ENCODE assay signal across 8 mouse cellular contexts in genomic region chr1:191324733-191325590, GRCm38 (mm10). TPM values are rescaled to one million over a fixed set of nuclear protein-coding genes. Genes with fewer than 3 reads are reported as not detected.
DNase-seq lines count a peak whose midpoint lies in the region; ATAC-seq and TF ChIP-seq lines count a peak whose summit lies in the region.

No protein-coding gene starts in this region.

- peaks cover 22% of the 10 kb centered on the region for H3K4me1 ChIP-seq in lung, embryonic 16.5 days (replicated peaks; ENCODE audit: control insufficient read depth, insufficient read depth, low read length)
- peaks cover 29% of the 10 kb centered on the region for H3K4me1 ChIP-seq in forebrain, embryonic 12.5 days
- peaks cover 12% of the 10 kb centered on the region; the same call in 1 of the 2 replicates for H3K4me1 ChIP-seq in limb, embryonic 14.5 days (ENCODE audit: control insufficient read depth, insufficient read depth, low read length)
- peaks cover 20% of the 10 kb centered on the region for H3K4me1 ChIP-seq in neural tube, embryonic 14.5 days (ENCODE audit: control insufficient read depth, insufficient read depth, low read length)

- peak overlapping the region; percentile 53; the same call in 1 of the 2 replicates for H3K27ac ChIP-seq in lung, embryonic 16.5 days (ENCODE audit: low read length)
- peak overlapping the region; percentile 67; the same call in 1 of the 2 replicates for H3K27ac ChIP-seq in forebrain, embryonic 12.5 days
- no peak overlapping the region for H3K27ac ChIP-seq in limb, embryonic 14.5 days (replicated peaks; ENCODE audit: low read depth, low read length)
- H3K27ac ChIP-seq in neural tube, embryonic 14.5 days (ENCODE audit: low read depth, low read length), result peak overlapping the region; percentile 56; the same call in 1 of the 2 replicates

- 77% methylated on average over 7 of the region's 7 CpGs for WGBS in lung, embryonic 16.5 days
- 86% methylated on average over 7 of the region's 7 CpGs for WGBS in forebrain, embryonic 12.5 days
- 87% methylated on average over 7 of the region's 7 CpGs for WGBS in limb, embryonic 14.5 days
- 86% methylated on average over 7 of the region's 7 CpGs for WGBS in neural tube, embryonic 14.5 days

- H3K9ac ChIP-seq in lung, embryonic 16.5 days (ENCODE audit: low read length), result peak overlapping the region; percentile 46; the same call in 1 of the 2 replicates
- H3K9ac ChIP-seq in forebrain, embryonic 12.5 days, result peak overlapping the region; percentile 33; the same call in 1 of the 2 replicates
- H3K9ac ChIP-seq in limb, embryonic 14.5 days (ENCODE audit: low read depth, low read length, severe bottlenecking), result peak overlapping the region; percentile 84
- H3K9ac ChIP-seq in neural tube, embryonic 14.5 days (replicated peaks; ENCODE audit: low read depth, low read length), result peak overlapping the region; percentile 33; the same call in 1 of the 2 replicates

- no peak for ATAC-seq in lung, embryonic 16.5 days (ENCODE audit: low read depth)
- peak; percentile 8; the same call in 1 of the 2 replicates for ATAC-seq in forebrain, embryonic 12.5 days (ENCODE audit: low FRiP score)
- no peak for ATAC-seq in limb, embryonic 14.5 days (ENCODE audit: low FRiP score, low read depth)
- peak; percentile 12; the same call in 1 of the 2 replicates for ATAC-seq in neural tube, embryonic 14.5 days (ENCODE audit: low read depth)

- H3K9me3 ChIP-seq in lung, embryonic 16.5 days (ENCODE audit: control insufficient read depth, low read length), result no peaks in the 10 kb centered on the region
- no peaks in the 10 kb centered on the region for H3K9me3 ChIP-seq in forebrain, embryonic 12.5 days
- no peaks in the 10 kb centered on the region for H3K9me3 ChIP-seq in limb, embryonic 14.5 days (ENCODE audit: control insufficient read depth, low read length)
- H3K9me3 ChIP-seq in neural tube, embryonic 14.5 days (ENCODE audit: control insufficient read depth, low read length), result no peaks in the 10 kb centered on the region

- peak overlapping the region; percentile 96 for H3K4me2 ChIP-seq in lung, embryonic 16.5 days (ENCODE audit: low read depth, low read length)
- peak overlapping the region; percentile 91 for H3K4me2 ChIP-seq in forebrain, embryonic 12.5 days
- peak overlapping the region; percentile 95 for H3K4me2 ChIP-seq in limb, embryonic 14.5 days (replicated peaks; ENCODE audit: low read depth, low read length, severe bottlenecking)
- H3K4me2 ChIP-seq in neural tube, embryonic 14.5 days (ENCODE audit: low read depth, low read length), result peak overlapping the region; percentile 33; the same call in 1 of the 2 replicates

- H3K27me3 ChIP-seq in lung, embryonic 16.5 days (ENCODE audit: control insufficient read depth, insufficient read depth, low read depth, low read length), result no peaks in the 10 kb centered on the region
- no peaks in the 10 kb centered on the region for H3K27me3 ChIP-seq in forebrain, embryonic 12.5 days
- no peaks in the 10 kb centered on the region for H3K27me3 ChIP-seq in limb, embryonic 14.5 days (ENCODE audit: control insufficient read depth, insufficient read depth, low read length)
- H3K27me3 ChIP-seq in neural tube, embryonic 14.5 days (ENCODE audit: control insufficient read depth, insufficient read depth, low read length), result no peaks in the 10 kb centered on the region

- H3K36me3 ChIP-seq in lung, embryonic 16.5 days (ENCODE audit: control insufficient read depth, insufficient read depth, low read length), result no peaks in the 10 kb centered on the region
- H3K36me3 ChIP-seq in forebrain, embryonic 12.5 days (replicated peaks), result 0 out of 2 replicates have a peak, but pooled peaks cover 6% of the 10 kb centered on the region
- peaks cover 4% of the 10 kb centered on the region; the same call in 1 of the 2 replicates for H3K36me3 ChIP-seq in limb, embryonic 14.5 days (ENCODE audit: control insufficient read depth, insufficient read depth, low read length)
- H3K36me3 ChIP-seq in neural tube, embryonic 14.5 days (ENCODE audit: control insufficient read depth, insufficient read depth, low read length), result no peaks in the 10 kb centered on the region

- no peak for TF ChIP-seq POLR2A in limb, embryonic 14.5 days (IDR thresholded peaks at IDR 0.05; ENCODE audit: borderline replicate concordance, extremely low read depth, insufficient read depth, insufficient read length)

- no peak for DNase-seq in lung, postnatal 25 days (ENCODE audit: low spot score)
- no peak for DNase-seq in limb, embryonic 14.5 days (ENCODE audit: low spot score)
- no peak for DNase-seq in adipocyte (ENCODE audit: low spot score)
- DNase-seq in spleen, postnatal 4 days (ENCODE audit: low spot score in 2 of 2), result no peak
- no peak for DNase-seq in urinary bladder, postnatal 25 days (ENCODE audit: low spot score)

- H3K4me3 ChIP-seq in lung, embryonic 16.5 days (ENCODE audit: low read length), result no peak overlapping the region; the same call in 1 of the 2 replicates
- H3K4me3 ChIP-seq in forebrain, embryonic 12.5 days (replicated peaks), result no peak overlapping the region
- H3K4me3 ChIP-seq in limb, embryonic 14.5 days (replicated peaks; ENCODE audit: low read length), result no peak overlapping the region
- peak overlapping the region; percentile 81 for H3K4me3 ChIP-seq in neural tube, embryonic 14.5 days (ENCODE audit: low read depth, low read length)

RNA-seq across cellular contexts. Expression of gene Tmem206, which starts 0.8 kb away (rescaled TPM):
- polyA plus RNA-seq in lung, embryonic 16.5 days (2015; fragmentation: Nextera tagmentation; extraction: Ambion mirVana), result 22.8 and 23.4 TPM in 2 replicates
- 36.8 and 39.3 TPM in 2 replicates for polyA plus RNA-seq in forebrain, embryonic 12.5 days (2016; fragmentation: Nextera tagmentation; extraction: Ambion mirVana)
- polyA plus RNA-seq in limb, embryonic 14.5 days (2012; rRNA removed), result 14.5 and 15.1 TPM in 2 replicates
- polyA plus RNA-seq in limb, embryonic 14.5 days (2014; fragmentation: Nextera tagmentation; extraction: Ambion mirVana), result 16.7 and 21.3 TPM in 2 replicates
- polyA plus RNA-seq in neural tube, embryonic 14.5 days (2014; fragmentation: Nextera tagmentation; extraction: Ambion mirVana), result 36.5 and 37.9 TPM in 2 replicates

RNA-seq across cellular contexts. Expression of gene Nenf, which starts 7.0 kb away (rescaled TPM):
- 97.7 and 107 TPM in 2 replicates for polyA plus RNA-seq in lung, embryonic 16.5 days (2015; fragmentation: Nextera tagmentation; extraction: Ambion mirVana)
- 50.9 and 61.3 TPM in 2 replicates for polyA plus RNA-seq in forebrain, embryonic 12.5 days (2016; fragmentation: Nextera tagmentation; extraction: Ambion mirVana)
- polyA plus RNA-seq in limb, embryonic 14.5 days (2012; rRNA removed), result 144 and 150 TPM in 2 replicates
- 149 and 152 TPM in 2 replicates for polyA plus RNA-seq in limb, embryonic 14.5 days (2014; fragmentation: Nextera tagmentation; extraction: Ambion mirVana)
- polyA plus RNA-seq in neural tube, embryonic 14.5 days (2014; fragmentation: Nextera tagmentation; extraction: Ambion mirVana), result 136 and 167 TPM in 2 replicates

Comparison
In these comparisons a context has a peak if more than half of its experiments do, and no peak if none do; other contexts are left out.
1. ATAC-seq: peak in forebrain, embryonic 12.5 days (single experiment) and neural tube, embryonic 14.5 days (single experiment); none in lung, embryonic 16.5 days (single experiment) and limb, embryonic 14.5 days (single experiment).
2. H3K4me2 ChIP-seq: peak in every context shown above with its lines; median percentile 96 in lung, embryonic 16.5 days; 95 in limb, embryonic 14.5 days; 91 in forebrain, embryonic 12.5 days; 33 in neural tube, embryonic 14.5 days.
3. H3K9ac ChIP-seq: peak in every context shown above with its lines; median percentile 84 in limb, embryonic 14.5 days; 46 in lung, embryonic 16.5 days; 33 in forebrain, embryonic 12.5 days; 33 in neural tube, embryonic 14.5 days.